Mouse (Mus musculus): ENCODE measurements around the gene Hinfp. TPM values are rescaled to one million over a fixed set of nuclear protein-coding genes. Genes with fewer than 3 reads are reported as not detected.
"Not testable (repeated sequence)": the region's sequence is repeated elsewhere in the genome, so short reads cannot be mapped to it uniquely, and the experiment has no call there.

Hinfp gene
- polyA plus RNA-seq, 1 experiment from 2014 or later: 20.1 TPM

- Histone ChIP-seq H3K9me3 (ENCODE audit: low read depth, low read length) (no peaks in the 10 kb centered on the region), H3K9ac (peak overlapping the region; percentile 18), H3K27me3 (ENCODE audit: insufficient read depth, low read length) (no peaks in the 10 kb centered on the region), H3K4me1 (ENCODE audit: insufficient read depth) (no peaks in the 10 kb centered on the region), H3K4me2 (peak overlapping the region; percentile 59), H3K36me3 (ENCODE audit: insufficient read depth) (peaks cover 48% of the 10 kb centered on the region), H3K4me3 (ENCODE audit: low read depth, low read length) (peak overlapping the region; percentile 99), H3K27ac (ENCODE audit: low read depth) (peak overlapping the region; percentile 16; the same call in 1 of the 2 replicates)
- no peak for ATAC-seq (ENCODE audit: insufficient read depth)
- DNase-seq: no peak
- TF ChIP-seq CTCF (IDR thresholded peaks at IDR 0.05; ENCODE audit: low read depth): no peak
- WGBS: 51% methylated on average over 9 of the region's 9 CpGs
These were observed 32.1 kb upstream of the Hinfp start for GRCm38 (mm10) chr9:44337436-44338169.

- peak overlapping the region; percentile 99 for H3K4me3 ChIP-seq (ENCODE audit: low read depth, low read length)
- no peaks in the 10 kb centered on the region for H3K27me3 ChIP-seq (ENCODE audit: insufficient read depth, low read length)
- DNase-seq: no peak
- H3K9ac ChIP-seq: peak overlapping the region; percentile 99
- TF ChIP-seq CTCF (IDR thresholded peaks at IDR 0.05; ENCODE audit: low read depth): no peak
- 0 out of 2 replicates have a peak overlapping the region, but pooled peaks have one; percentile 38 for H3K27ac ChIP-seq (ENCODE audit: low read depth)
- WGBS: 45% methylated on average over 3 of the region's 3 CpGs
- H3K9me3 ChIP-seq (ENCODE audit: low read depth, low read length): no peaks in the 10 kb centered on the region
- no peak for ATAC-seq (ENCODE audit: insufficient read depth)
- peaks cover 53% of the 10 kb centered on the region for H3K36me3 ChIP-seq (ENCODE audit: insufficient read depth)
- H3K4me2 ChIP-seq: peak overlapping the region; percentile 59
- H3K4me1 ChIP-seq (ENCODE audit: insufficient read depth): no peaks in the 10 kb centered on the region
These were observed 31.5 kb upstream of the Hinfp start for GRCm38 (mm10) chr9:44336964-44337363.

GRCm38 (mm10) chr9:44336513-44336912 lies 31.0 kb upstream of the Hinfp start:
- Histone ChIP-seq H3K9ac (peak overlapping the region; percentile 99), H3K27ac (ENCODE audit: low read depth) (0 out of 2 replicates have a peak overlapping the region, but pooled peaks have one; percentile 38), H3K4me3 (ENCODE audit: low read depth, low read length) (peak overlapping the region; percentile 99), H3K36me3 (ENCODE audit: insufficient read depth) (peaks cover 54% of the 10 kb centered on the region), H3K4me2 (peak overlapping the region; percentile 59)
- WGBS: 21% methylated on average over 4 of the region's 4 CpGs
- H3K9me3 ChIP-seq (ENCODE audit: low read depth, low read length); DNase-seq; H3K27me3 ChIP-seq (ENCODE audit: insufficient read depth, low read length); H3K4me1 ChIP-seq (ENCODE audit: insufficient read depth); ATAC-seq (ENCODE audit: insufficient read depth): not testable (repeated sequence)

GRCm38 (mm10) chr9:44336093-44336406 lies 30.6 kb upstream of the Hinfp start:
- no peak for ATAC-seq (ENCODE audit: insufficient read depth)
- Histone ChIP-seq H3K27ac (ENCODE audit: low read depth) (peak overlapping the region; percentile 98), H3K36me3 (ENCODE audit: insufficient read depth) (peaks cover 59% of the 10 kb centered on the region), H3K4me1 (ENCODE audit: insufficient read depth) (no peaks in the 10 kb centered on the region), H3K4me2 (peak overlapping the region; percentile 59), H3K9me3 (ENCODE audit: low read depth, low read length) (no peaks in the 10 kb centered on the region), H3K9ac (peak overlapping the region; percentile 99), H3K4me3 (ENCODE audit: low read depth, low read length) (peak overlapping the region; percentile 99), H3K27me3 (ENCODE audit: insufficient read depth, low read length) (no peaks in the 10 kb centered on the region)
- TF ChIP-seq CTCF (IDR thresholded peaks at IDR 0.05; ENCODE audit: low read depth): no peak
- under 1% methylated on average over 5 of the region's 5 CpGs for WGBS
- peak; percentile 32 for DNase-seq

GRCm38 (mm10) chr9:44335331-44336092 lies 30.0 kb upstream of the Hinfp start:
- under 1% methylated on average over 50 of the region's 50 CpGs for WGBS
- H3K4me3 ChIP-seq (ENCODE audit: low read depth, low read length): peak overlapping the region; percentile 99
- peak overlapping the region; percentile 99 for H3K9ac ChIP-seq
- TF ChIP-seq CTCF (IDR thresholded peaks at IDR 0.05; ENCODE audit: low read depth): no peak
- no peak for ATAC-seq (ENCODE audit: insufficient read depth)
- no peaks in the 10 kb centered on the region for H3K27me3 ChIP-seq (ENCODE audit: insufficient read depth, low read length)
- peak overlapping the region; percentile 98 for H3K27ac ChIP-seq (ENCODE audit: low read depth)
- peak overlapping the region; percentile 59 for H3K4me2 ChIP-seq
- DNase-seq: peak; percentile 57
- peaks cover 60% of the 10 kb centered on the region for H3K36me3 ChIP-seq (ENCODE audit: insufficient read depth)
- no peaks in the 10 kb centered on the region for H3K4me1 ChIP-seq (ENCODE audit: insufficient read depth)
- H3K9me3 ChIP-seq (ENCODE audit: low read depth, low read length): no peaks in the 10 kb centered on the region

GRCm38 (mm10) chr9:44334396-44335330 lies 29.2 kb upstream of the Hinfp start, which contains the start of gene H2afx:
TSS of gene H2afx (plus strand) at chr9:44334694.
- Histone ChIP-seq H3K4me1 (ENCODE audit: insufficient read depth) (no peaks in the 10 kb centered on the region), H3K9me3 (ENCODE audit: low read depth, low read length) (no peaks in the 10 kb centered on the region), H3K9ac (peak within 1 kb of the TSS; percentile 99), H3K27ac (ENCODE audit: low read depth) (peak within 1 kb of the TSS; percentile 98), H3K27me3 (ENCODE audit: insufficient read depth, low read length) (no peaks in the 10 kb centered on the region), H3K4me2 (peak within 1 kb of the TSS; percentile 59), H3K36me3 (ENCODE audit: insufficient read depth) (peaks cover 62% of the 10 kb centered on the region), H3K4me3 (ENCODE audit: low read depth, low read length) (peak within 1 kb of the TSS; percentile 99)
- peak; percentile 47 for TF ChIP-seq CTCF (IDR thresholded peaks at IDR 0.05; ENCODE audit: low read depth)
- DNase-seq (peak; percentile 100), ATAC-seq (ENCODE audit: insufficient read depth) (peak; percentile 95)
- whole genome bisulfite sequencing: under 1% methylated on average over 91 of the region's 91 CpGs

Measured in lung, embryonic 14.5 days (tissue).